Mouse (Mus musculus) mouse embryonic stem cell (cell line): ENCODE results near the gene Thrsp.

Experiments used
- in situ Hi-C, 2 experiments: fragments of 300-500 bp; cut with MboI; formaldehyde crosslinking; loops; 1 replicate in 1 of 2; 3 replicates in 1 of 2; pipeline ENCODE4 v1.14.3; 2019 to 2020; ENCODE audit warnings: low sequenced_read_pairs in 2 of 2, low pct_unique_long_range_greater_than_20kb in 1 of 2, mixed read lengths in 1 of 2; ENCODE audit not compliant: unreplicated experiment in 1 of 2

Gene Thrsp

DNA sequence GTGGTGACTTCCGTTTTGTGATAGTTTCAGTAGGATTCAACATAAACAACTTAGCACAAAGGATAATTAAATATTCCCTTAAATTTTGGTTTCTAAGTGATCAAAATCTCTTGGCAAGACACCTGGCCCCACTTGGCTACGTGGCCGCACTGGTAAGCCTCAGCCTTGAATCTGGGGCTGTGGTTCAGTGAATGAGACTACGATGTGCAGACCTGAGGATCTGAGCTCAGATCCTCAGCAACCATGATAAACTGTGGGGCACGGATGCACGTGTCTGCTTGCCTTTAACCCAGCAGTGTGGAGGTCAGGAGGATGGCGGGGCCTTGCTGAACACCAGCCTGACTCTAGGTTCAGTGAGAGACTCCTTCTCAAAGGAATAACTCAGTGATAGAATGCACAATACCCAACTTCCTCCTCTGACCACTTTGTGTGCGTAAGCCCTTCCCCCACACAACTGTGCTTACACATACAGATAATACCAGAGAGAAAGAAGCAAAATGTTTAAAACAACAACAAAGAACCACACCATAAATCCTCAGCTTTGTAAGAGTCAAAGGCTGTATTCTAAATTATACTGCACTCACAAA, 29.9 kb downstream of the Thrsp start:
- in situ Hi-C loops = no loop called here

- in situ Hi-C loops = no loop called here
Measured at GRCm38 (mm10) chr7:97386806-97387370, 30.6 kb downstream of the Thrsp start.

DNA sequence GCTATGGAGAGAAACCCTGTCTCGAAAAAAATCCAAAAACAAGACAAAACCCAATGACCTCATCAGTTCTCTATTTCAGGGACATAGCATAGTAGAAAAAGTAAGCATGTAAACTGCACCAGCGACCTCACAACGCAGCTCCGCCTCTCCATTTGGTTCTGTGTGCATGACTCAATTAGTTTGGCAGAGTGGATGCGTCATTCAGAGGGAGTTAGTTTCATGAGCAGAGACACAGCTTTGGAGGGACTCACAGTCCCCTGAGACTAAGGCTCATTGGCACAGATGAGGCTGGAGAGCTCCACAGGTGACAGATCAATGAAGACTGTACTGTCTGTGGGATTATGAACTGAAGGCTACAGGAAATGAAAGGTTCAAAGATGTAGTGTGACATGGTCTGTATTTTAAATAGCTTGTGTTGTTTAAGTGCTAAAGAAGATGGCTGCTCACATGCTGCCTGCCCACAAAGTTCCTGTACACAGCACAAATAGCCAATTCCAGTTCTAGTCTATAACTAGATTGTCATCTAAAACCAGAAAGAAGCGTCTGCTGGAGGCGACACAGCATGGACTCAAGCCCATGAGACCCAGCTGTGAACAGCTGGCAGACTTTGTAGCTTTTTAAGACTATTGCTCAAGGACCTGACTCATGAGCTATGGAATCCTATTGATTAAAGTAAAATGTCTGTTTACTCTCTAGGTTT, 31.3 kb downstream of the Thrsp start:
- in situ Hi-C loops = no loop called here

DNA sequence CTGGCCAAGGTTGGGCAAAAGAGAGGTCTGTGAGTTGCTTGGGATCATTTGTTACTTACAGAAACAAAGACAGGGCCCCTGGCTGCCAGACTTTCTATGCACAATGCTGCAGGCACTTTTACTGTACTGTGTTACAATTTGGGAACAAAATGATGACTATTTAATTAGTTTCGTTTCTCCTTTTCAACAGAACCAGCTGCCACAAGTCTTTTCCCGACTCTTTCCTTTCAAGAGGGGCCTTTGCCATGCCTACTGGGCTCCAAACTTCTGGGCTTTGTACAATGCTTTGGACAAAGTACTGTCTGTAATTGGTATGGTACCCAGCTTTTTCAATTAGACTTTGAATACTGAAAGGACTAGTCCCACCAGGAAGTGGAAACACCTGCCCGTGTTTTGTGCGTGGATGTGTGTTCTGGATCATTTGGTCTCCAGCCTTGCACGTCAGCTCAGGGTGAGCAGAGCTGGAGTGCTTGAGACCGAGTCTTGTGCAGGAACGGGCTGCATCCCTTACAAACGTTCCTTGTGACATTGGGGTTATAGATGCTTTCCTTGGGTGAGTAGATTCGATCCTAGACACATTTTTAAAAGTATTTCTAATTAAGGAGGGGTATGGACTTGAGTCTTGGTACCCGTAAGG, 33.9 kb downstream of the Thrsp start:
- in situ Hi-C loops = no loop called here

DNA sequence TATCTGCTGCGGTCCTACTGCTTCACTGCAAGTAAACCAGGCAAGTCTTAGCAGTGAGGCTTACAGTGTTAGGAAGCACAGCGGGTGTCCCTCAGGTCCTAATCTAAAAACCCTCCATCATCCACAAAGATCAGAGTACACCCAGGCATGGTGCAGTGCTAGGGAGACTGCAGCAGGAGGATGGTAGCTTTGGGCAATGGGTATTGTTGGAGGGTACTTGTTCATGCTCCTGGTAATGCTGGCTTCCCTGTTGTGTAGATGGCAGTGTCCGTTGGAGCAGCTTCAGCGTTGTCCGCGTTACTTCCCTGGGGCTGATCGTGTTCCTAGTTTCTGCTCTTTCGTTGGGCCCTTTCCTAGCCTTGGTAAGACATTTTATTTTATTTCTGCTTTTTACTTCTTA, 34.9 kb downstream of the Thrsp start:
- in situ Hi-C loops = no loop called here

DNA sequence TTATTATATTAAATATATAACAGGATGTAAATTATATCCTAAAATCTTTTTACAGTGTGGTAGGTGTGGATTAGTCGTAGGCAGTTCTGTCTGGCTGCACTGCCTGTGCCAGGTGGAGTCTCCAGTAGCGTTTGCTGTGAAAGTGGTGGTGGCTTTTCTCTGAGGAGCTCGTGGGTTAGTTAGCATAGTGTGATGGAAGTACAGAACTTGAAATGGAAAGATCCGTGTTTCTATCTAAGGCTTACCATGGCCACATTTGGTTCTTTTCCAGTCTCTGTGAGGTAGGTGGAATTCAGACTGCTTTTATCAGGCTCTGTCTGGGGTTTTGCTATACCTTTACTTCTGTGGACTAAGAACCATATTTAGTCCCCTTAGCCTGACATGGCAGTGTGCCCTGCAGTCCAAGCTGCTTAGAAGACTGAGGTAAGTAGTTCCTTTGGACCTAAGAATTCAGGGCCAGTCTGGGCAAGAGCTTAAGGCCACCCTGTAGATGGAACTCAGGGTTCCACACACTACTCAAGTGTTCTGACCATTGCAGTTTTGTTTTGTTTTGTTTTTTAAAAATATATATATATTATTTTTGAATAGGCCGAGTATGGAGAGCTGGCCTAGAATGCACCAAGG, 36.9 kb downstream of the Thrsp start:
- in situ Hi-C loops = no loop called here

GRCm38 (mm10) chr7:97379304-97379703, 38.2 kb downstream of the Thrsp start:
- in situ Hi-C loops = no loop called here

DNA sequence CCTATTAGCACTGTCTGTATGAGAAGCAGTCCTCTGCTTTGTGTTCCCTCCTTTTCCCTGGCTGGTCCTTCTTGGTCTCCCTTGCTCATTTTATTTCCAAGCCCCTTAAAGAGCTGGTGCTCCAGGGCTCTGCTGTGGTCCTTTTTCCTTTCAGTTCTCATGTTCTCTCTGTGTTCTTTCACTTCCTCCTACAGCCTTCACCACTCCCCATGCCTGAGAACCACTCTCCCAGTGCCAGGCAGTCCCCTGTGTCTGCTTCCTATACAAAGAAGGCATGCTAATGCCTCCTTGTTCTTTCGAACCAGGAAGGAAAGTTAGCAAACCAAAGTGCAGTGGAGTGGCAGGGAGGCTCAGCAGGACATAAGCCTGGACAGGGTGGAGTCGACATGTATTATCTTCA, 41.6 kb downstream of the Thrsp start:
- in situ Hi-C loops = no loop called here

GRCm38 (mm10) chr7:97375101-97375500, 42.4 kb downstream of the Thrsp start:
- in situ Hi-C loops = no loop called here

DNA sequence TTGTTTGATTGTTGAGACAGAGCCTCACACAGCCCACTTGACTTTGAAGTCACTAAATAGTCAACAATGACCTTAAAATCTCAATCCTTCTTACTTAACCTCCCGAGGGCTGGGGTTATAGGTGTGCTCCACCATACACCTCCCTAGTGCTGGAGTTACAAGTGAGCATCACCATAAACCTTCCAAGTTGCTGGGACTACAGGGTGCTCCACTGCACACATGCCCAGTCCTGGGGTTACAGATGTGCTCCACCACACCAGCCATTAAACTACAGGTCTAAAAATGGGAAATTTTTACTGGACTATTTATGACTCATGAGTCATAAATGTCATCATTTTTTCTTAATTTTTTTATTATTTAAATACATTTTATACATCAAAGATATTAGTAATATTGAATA, 51.6 kb downstream of the Thrsp start:
- in situ Hi-C loops = no loop called here
